Mouse (Mus musculus): ENCODE measurements around the gene Nrap.

DNA sequence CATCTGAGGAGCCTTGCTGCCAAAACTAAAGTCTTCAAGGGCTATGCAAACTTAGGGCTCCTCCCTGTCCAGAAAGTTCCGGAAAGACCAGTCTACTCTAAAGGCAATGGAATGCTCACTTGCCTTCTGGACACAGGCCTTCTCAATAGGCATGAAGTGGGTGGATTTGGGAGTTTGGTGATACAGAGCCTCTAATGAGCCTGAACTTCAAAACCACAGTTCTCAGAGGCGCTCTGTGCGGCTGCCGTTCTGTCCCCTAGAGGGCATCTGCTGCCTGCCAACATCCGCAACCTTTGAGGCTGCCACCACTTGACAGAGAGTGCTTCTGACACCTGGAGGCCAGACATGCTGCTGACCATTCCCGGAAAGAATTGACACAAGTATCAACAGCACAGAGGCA lies 40.5 kb downstream of the Nrap start:
- TF ChIP-seq CTCF (IDR thresholded peaks at IDR 0.05; ENCODE audit: low read depth) (peak; percentile 71), EP300 (optimal IDR thresholded peaks at IDR 0.05) (no peak)

Data from stomach, postnatal 0 days (tissue).